Mouse (Mus musculus) NIH3T3 (cell line): ENCODE measurements around the gene Fyb2.
A peak's percentile ranks its signal among the peaks of the same experiment; 100 is the strongest.

Experiments
- DNase-seq: peaks from one replicate; pipeline ENCODE4 v3.0.0-alpha.2; 2012; ENCODE audit warnings: low read depth

The Fyb2 gene

GRCm38 (mm10) chr4:105007360-105008018, 94.2 kb downstream of the Fyb2 start:
- no peak for DNase-seq

GRCm38 (mm10) chr4:105013718-105014117, 100.5 kb downstream of the Fyb2 start:
- DNase-seq, result no peak

- DNase-seq, result peak; percentile 48
Observed at GRCm38 (mm10) chr4:105015496-105015895, 102.2 kb downstream of the Fyb2 start.

- no peak for DNase-seq
Observed at GRCm38 (mm10) chr4:105016006-105016613, 102.9 kb downstream of the Fyb2 start.

- DNase-seq, result no peak
Observed at GRCm38 (mm10) chr4:105027278-105027677, 114.0 kb downstream of the Fyb2 start.

- no peak for DNase-seq
Observed at GRCm38 (mm10) chr4:105031104-105031503, 117.8 kb downstream of the Fyb2 start.

GRCm38 (mm10) chr4:105033153-105033552, 119.9 kb downstream of the Fyb2 start:
- DNase-seq, result no peak

GRCm38 (mm10) chr4:105034259-105034658, 121.0 kb downstream of the Fyb2 start:
- peak; percentile 54 for DNase-seq

GRCm38 (mm10) chr4:105050041-105050440, 136.8 kb downstream of the Fyb2 start:
- DNase-seq, result no peak

- no peak for DNase-seq
Observed at GRCm38 (mm10) chr4:105051291-105051690, 138.0 kb downstream of the Fyb2 start.
